Mouse (Mus musculus) CH12.LX (cell line): ENCODE results near the gene Atp5g1. TPM values are rescaled to one million over a fixed set of nuclear protein-coding genes. Genes with fewer than 3 reads are reported as not detected.

Experiments used
- DNase-seq: peaks from one replicate; pipeline ENCODE4 v3.0.0-alpha.2; 2013; ENCODE audit errors: extremely low read depth
- H3K27ac ChIP-seq: 2 replicates; pipeline ENCODE4 v1.5.1; 2012; ENCODE audit warnings: low read depth, mild to moderate bottlenecking, control low read depth, moderate library complexity; ENCODE audit not compliant: insufficient read depth
- H3K27me3 ChIP-seq: replicated peaks from 2 replicates; pipeline ENCODE3; 2012; ENCODE audit warnings: inconsistent platforms
- H3K36me3 ChIP-seq, 2 experiments: replicated peaks in 1 of 2; 2 replicates each; pipeline versions ENCODE3 to v1.6.1; 2012; ENCODE audit warnings: inconsistent platforms in 1 of 2, low read length in 1 of 2, mild to moderate bottlenecking in 1 of 2, mixed read lengths in 1 of 2, moderate library complexity in 1 of 2; ENCODE audit not compliant: control insufficient read depth in 1 of 2, insufficient read depth in 1 of 2
- H3K4me1 ChIP-seq, 2 experiments: 2 replicates each; pipeline ENCODE4 v1.6.1; 2012; ENCODE audit warnings: inconsistent platforms in 1 of 2, moderate library complexity in 1 of 2; ENCODE audit not compliant: insufficient read depth in 2 of 2, control insufficient read depth in 1 of 2
- H3K4me2 ChIP-seq: 2 replicates; pipeline ENCODE4 v1.6.1; 2012; ENCODE audit warnings: low read depth, mild to moderate bottlenecking, control low read depth; ENCODE audit not compliant: poor library complexity, insufficient read depth, severe bottlenecking
- H3K4me3 ChIP-seq, 3 experiments: fragments of 150-350 bp in 1 of 3; sonication (generic) in 1 of 3; replicated peaks in 1 of 3; 2 replicates each; pipeline versions ENCODE3 to v1.5.1; 2011 to 2012; ENCODE audit warnings: low read depth in 2 of 3, low read length in 2 of 3, mild to moderate bottlenecking in 2 of 3, moderate library complexity in 2 of 3, control low read depth in 1 of 3, improper control_type of control experiment in 1 of 3, inconsistent platforms in 1 of 3, mixed read lengths in 1 of 3; ENCODE audit not compliant: poor library complexity in 1 of 3
- H3K79me2 ChIP-seq: replicated peaks from 2 replicates; pipeline ENCODE4 v1.6.1; 2012; ENCODE audit warnings: mild to moderate bottlenecking, moderate library complexity; ENCODE audit not compliant: control insufficient read depth, poor library complexity, insufficient read depth, severe bottlenecking; ENCODE audit errors: extremely low read depth
- H3K9ac ChIP-seq: 2 replicates; pipeline ENCODE4 v1.6.1; 2012; ENCODE audit warnings: low read depth, mild to moderate bottlenecking, control low read depth, moderate library complexity; ENCODE audit not compliant: insufficient read depth
- H3K9me3 ChIP-seq: replicated peaks from 2 replicates; pipeline ENCODE3; 2012; ENCODE audit warnings: low read length, inconsistent platforms, mixed read lengths
- BHLHE40 ChIP-seq: IDR thresholded peaks from 2 replicates; pipeline ENCODE4 v1.6.1; 2011; ENCODE audit warnings: mild to moderate bottlenecking, low read depth, low read length, improper control_type of control experiment
- CTCF ChIP-seq, 2 experiments: IDR thresholded peaks in 1 of 2; conservative IDR thresholded peaks in 1 of 2; 2 replicates each; pipeline ENCODE4 v1.5.1; 2011 to 2012; ENCODE audit warnings: low read depth in 2 of 2, low read length in 2 of 2, improper control_type of control experiment in 1 of 2, inconsistent platforms in 1 of 2, mild to moderate bottlenecking in 1 of 2, moderate library complexity in 1 of 2
- E2F4 ChIP-seq: IDR thresholded peaks from 2 replicates; pipeline ENCODE4 v1.6.1; 2011; ENCODE audit warnings: low read depth, low read length, improper control_type of control experiment; ENCODE audit not compliant: insufficient replicate concordance
- EP300 ChIP-seq: IDR thresholded peaks from 2 replicates; pipeline ENCODE4 v1.6.1; 2011; ENCODE audit warnings: low read length, improper control_type of control experiment
- ETS1 ChIP-seq: conservative IDR thresholded peaks from 2 replicates; pipeline ENCODE4 v1.6.1; 2012; ENCODE audit warnings: low read depth, mild to moderate bottlenecking, inconsistent platforms, low read length, improper control_type of control experiment, moderate library complexity
- GABPA ChIP-seq: IDR thresholded peaks from 2 replicates; pipeline ENCODE4 v1.6.1; 2012; ENCODE audit warnings: low read depth, low read length, improper control_type of control experiment, inconsistent platforms; ENCODE audit not compliant: insufficient replicate concordance
- JUND ChIP-seq: conservative IDR thresholded peaks from 2 replicates; pipeline ENCODE4 v1.6.1; 2011; ENCODE audit warnings: low read depth, low read length, improper control_type of control experiment
- KAT2A ChIP-seq: IDR thresholded peaks from 2 replicates; pipeline ENCODE4 v1.6.1; 2012; ENCODE audit warnings: low read length, improper control_type of control experiment, inconsistent platforms; ENCODE audit not compliant: insufficient replicate concordance
- MAX ChIP-seq: IDR thresholded peaks from 2 replicates; pipeline ENCODE4 v1.6.1; 2011; ENCODE audit warnings: low read length, improper control_type of control experiment
- MAZ ChIP-seq: IDR thresholded peaks from 2 replicates; pipeline ENCODE4 v1.6.1; 2012; ENCODE audit warnings: low read depth, mild to moderate bottlenecking, inconsistent platforms, low read length, improper control_type of control experiment, moderate library complexity
- MXI1 ChIP-seq: IDR thresholded peaks from 2 replicates; pipeline ENCODE4 v1.6.1; 2011; ENCODE audit warnings: mild to moderate bottlenecking, low read depth, low read length, improper control_type of control experiment
- PAX5 ChIP-seq: IDR thresholded peaks from 2 replicates; pipeline ENCODE4 v1.6.1; 2012; ENCODE audit warnings: low read length, inconsistent platforms, mixed read lengths
- POLR2A ChIP-seq: IDR thresholded peaks from 2 replicates; pipeline ENCODE4 v1.6.1; 2011; ENCODE audit warnings: low read depth, mild to moderate bottlenecking, improper control_type of control experiment, low read length
- RAD21 ChIP-seq: IDR thresholded peaks from 2 replicates; pipeline ENCODE4 v1.6.1; 2011; ENCODE audit warnings: low read depth, mild to moderate bottlenecking, low read length, improper control_type of control experiment, moderate library complexity
- SIN3A ChIP-seq: IDR thresholded peaks from 2 replicates; pipeline ENCODE4 v1.6.1; 2012; ENCODE audit warnings: low read length, improper control_type of control experiment, inconsistent platforms
- SMC3 ChIP-seq: IDR thresholded peaks from 2 replicates; pipeline ENCODE4 v1.6.1; 2011; ENCODE audit warnings: low read depth, low read length, improper control_type of control experiment
- USF1 ChIP-seq: IDR thresholded peaks from 2 replicates; pipeline ENCODE4 v1.6.1; 2014; ENCODE audit warnings: low read depth, mild to moderate bottlenecking, inconsistent platforms, low read length, improper control_type of control experiment
- USF2 ChIP-seq: conservative IDR thresholded peaks from 2 replicates; pipeline ENCODE4 v1.6.1; 2011; ENCODE audit warnings: low read depth, low read length, improper control_type of control experiment
- ZC3H11A ChIP-seq: IDR thresholded peaks from 2 replicates; pipeline ENCODE4 v1.6.1; 2012; ENCODE audit warnings: low read depth, mild to moderate bottlenecking, inconsistent platforms, low read length, improper control_type of control experiment
- ZKSCAN1 ChIP-seq: IDR thresholded peaks from 2 replicates; pipeline ENCODE4 v1.6.1; 2012; ENCODE audit warnings: low read depth, inconsistent platforms, low read length, improper control_type of control experiment, borderline replicate concordance
- dilution Hi-C: fragments of 300-500 bp; cut with MboI; formaldehyde crosslinking; loops from 2 replicates; pipeline ENCODE4 v1.14.3; 2020; ENCODE audit warnings: low sequenced_read_pairs; ENCODE audit not compliant: extremely low pct_unique_long_range_greater_than_20kb, extremely low pct_ligation_motif_present
- in situ Hi-C: fragments of 300-500 bp; cut with MboI; formaldehyde crosslinking; loops from 3 replicates; pipeline ENCODE4 v1.14.3; 2019; ENCODE audit warnings: low sequenced_read_pairs, low pct_ligation_motif_present, low pct_unique_long_range_greater_than_20kb, mixed read lengths
- polyA plus RNA-seq: library from polyadenylated mRNA; unstranded; fragments of >175 nt; gene quantifications from 2 replicates; pipeline ENCODE4 v1.2.1, GENCODE M21; 2012; ENCODE audit warnings: low read depth; ENCODE audit not compliant: insufficient read length
- total RNA-seq, 2 experiments: library from RNA; depleted of rRNA; stranded (reverse); fragments of 300-350 nt in 1 of 2; fragments of >200 nt in 1 of 2; gene quantifications; 2 replicates each; pipeline ENCODE4 v1.2.3; 2012 to 2014

Gene Atp5g1
- total and polyA plus RNA-seq, 3 experiments: 778 to 969 (median 851) TPM

- H3K4me2 ChIP-seq: no peak overlapping the region
- H3K36me3 ChIP-seq: peaks cover 0 to 1% of the 10 kb centered on the region in 2 experiments
- no peaks in the 10 kb centered on the region for H3K79me2 ChIP-seq
- in situ Hi-C loops (no loop called here), dilution Hi-C loops (no loop called here)
- H3K4me3 ChIP-seq: no peak overlapping the region
- H3K27ac ChIP-seq: no peak overlapping the region
- no peak overlapping the region for H3K9ac ChIP-seq
- no peaks in the 10 kb centered on the region for H3K9me3 ChIP-seq
- DNase-seq: no peak
- peaks cover 4 to 7% of the 10 kb centered on the region in 2 experiments; a peak in 3 of 4 replicates for H3K4me1 ChIP-seq
- H3K27me3 ChIP-seq: peaks cover 6% of the 10 kb centered on the region
- TF ChIP-seq USF1 (no peak), USF2 (no peak), CTCF (conservative IDR thresholded peaks at IDR 0.05 in 1 of 2, IDR thresholded peaks at IDR 0.05 in 1 of 2; ENCODE audit: low read depth in 2 of 2, low read length in 2 of 2) (no peak), POLR2A (no peak), KAT2A (no peak), SIN3A (no peak), EP300 (no peak), ZC3H11A (no peak), JUND (no peak), E2F4 (no peak)
These were observed 47.3 kb downstream of the Atp5g1 start for GRCm38 (mm10) chr11:96028130-96028529.

DNA sequence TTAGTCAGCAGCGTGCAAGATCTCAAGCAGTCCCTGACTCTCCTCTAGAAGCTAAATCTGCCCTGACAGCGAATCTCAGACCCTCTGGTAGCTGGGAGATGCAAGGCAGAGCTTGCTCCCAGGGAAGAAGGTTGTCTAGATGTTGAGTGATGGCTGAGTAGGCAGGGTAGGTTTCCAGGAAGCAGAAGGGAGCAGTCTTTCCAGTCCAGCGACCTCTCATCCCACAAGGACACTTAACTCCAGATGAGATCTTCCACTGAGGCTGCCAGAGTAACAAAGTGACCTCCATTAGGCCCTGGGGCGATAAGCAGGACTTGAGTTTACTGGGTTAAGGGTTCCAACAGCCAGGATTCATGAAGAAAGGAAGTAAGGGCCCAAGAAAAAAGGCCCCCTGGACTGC, 54.8 kb downstream of the Atp5g1 start:
- no peak overlapping the region for H3K4me2 ChIP-seq
- no peaks in the 10 kb centered on the region for H3K36me3 ChIP-seq
- dilution Hi-C loops (no loop called here), in situ Hi-C loops (no loop called here)
- H3K9ac ChIP-seq: no peak overlapping the region
- TF ChIP-seq SMC3 (no peak), USF1 (no peak), USF2 (no peak), MAX (no peak), ZC3H11A (no peak), EP300 (no peak), ZKSCAN1 (no peak), ETS1 (no peak), BHLHE40 (no peak), MXI1 (no peak), RAD21 (no peak), MAZ (no peak), PAX5 (no peak), GABPA (no peak), POLR2A (no peak)
- DNase-seq: no peak
- H3K4me3 ChIP-seq: no peak overlapping the region
- peaks cover 0 to 4% of the 10 kb centered on the region in 2 experiments; a peak in 1 of 4 replicates for H3K4me1 ChIP-seq
- H3K79me2 ChIP-seq: no peaks in the 10 kb centered on the region
- H3K9me3 ChIP-seq: no peaks in the 10 kb centered on the region
- H3K27me3 ChIP-seq: peaks cover 44% of the 10 kb centered on the region
- no peak overlapping the region for H3K27ac ChIP-seq

Other genes starting within 250 kb of the Atp5g1 start
- 133 and 143 TPM in 2 replicates for gene Gngt2, start 238.5 kb downstream of the Atp5g1 start, total RNA-seq (2012; rRNA removed)
- gene Gngt2, start 238.5 kb downstream of the Atp5g1 start, total RNA-seq (2014; rRNA removed): 157 and 162 TPM in 2 replicates
- gene Gngt2, start 238.5 kb downstream of the Atp5g1 start, polyA plus RNA-seq: 136 and 140 TPM in 2 replicates
- 31.4 and 33.5 TPM in 2 replicates for gene Abi3, start 233.2 kb downstream of the Atp5g1 start, total RNA-seq (2012; rRNA removed)
- 24.4 and 25.9 TPM in 2 replicates for gene Abi3, start 233.2 kb downstream of the Atp5g1 start, total RNA-seq (2014; rRNA removed)
- gene Abi3, start 233.2 kb downstream of the Atp5g1 start, polyA plus RNA-seq: 54.9 and 74.5 TPM in 2 replicates
- 0.25 and 0.34 TPM in 2 replicates for gene B4galnt2, start 160.8 kb downstream of the Atp5g1 start, total RNA-seq (2012; rRNA removed)
- 0.42 and 0.53 TPM in 2 replicates for gene B4galnt2, start 160.8 kb downstream of the Atp5g1 start, total RNA-seq (2014; rRNA removed)
- 1.9 and 2.0 TPM in 2 replicates for gene B4galnt2, start 160.8 kb downstream of the Atp5g1 start, polyA plus RNA-seq
- under 0.01 TPM in 1 of 2 replicates, not detected in the other for gene Igf2bp1, start 69.7 kb downstream of the Atp5g1 start, total RNA-seq (2012; rRNA removed)
- gene Igf2bp1, start 69.7 kb downstream of the Atp5g1 start, total RNA-seq (2014; rRNA removed): not detected in 2 replicates
- gene Igf2bp1, start 69.7 kb downstream of the Atp5g1 start, polyA plus RNA-seq: not detected in 2 replicates
- not detected in 2 replicates for gene Gip, start 51.1 kb downstream of the Atp5g1 start, total RNA-seq (2012; rRNA removed)
- not detected in 2 replicates for gene Gip, start 51.1 kb downstream of the Atp5g1 start, total RNA-seq (2014; rRNA removed)
- not detected in 2 replicates for gene Gip, start 51.1 kb downstream of the Atp5g1 start, polyA plus RNA-seq
- 113 and 133 TPM in 2 replicates for gene Snf8, start 40.8 kb downstream of the Atp5g1 start, total RNA-seq (2012; rRNA removed)
- 66.9 and 70.8 TPM in 2 replicates for gene Snf8, start 40.8 kb downstream of the Atp5g1 start, total RNA-seq (2014; rRNA removed)
- gene Snf8, start 40.8 kb downstream of the Atp5g1 start, polyA plus RNA-seq: 199 and 208 TPM in 2 replicates
- gene Ube2z, start 10.3 kb downstream of the Atp5g1 start, total RNA-seq (2012; rRNA removed): 51.3 and 60.4 TPM in 2 replicates
- 62.1 and 64.2 TPM in 2 replicates for gene Ube2z, start 10.3 kb downstream of the Atp5g1 start, total RNA-seq (2014; rRNA removed)
- 66.0 and 67.8 TPM in 2 replicates for gene Ube2z, start 10.3 kb downstream of the Atp5g1 start, polyA plus RNA-seq
- gene Calcoco2, start 36.3 kb upstream of the Atp5g1 start, total RNA-seq (2012; rRNA removed): not detected in 2 replicates
- not detected in 2 replicates for gene Calcoco2, start 36.3 kb upstream of the Atp5g1 start, total RNA-seq (2014; rRNA removed)
- not detected in 2 replicates for gene Calcoco2, start 36.3 kb upstream of the Atp5g1 start, polyA plus RNA-seq
- gene Ttll6, start 58.1 kb upstream of the Atp5g1 start, total RNA-seq (2012; rRNA removed): not detected in 2 replicates
- gene Ttll6, start 58.1 kb upstream of the Atp5g1 start, total RNA-seq (2014; rRNA removed): not detected in 2 replicates
- 0.09 TPM in 1 of 2 replicates, not detected in the other for gene Ttll6, start 58.1 kb upstream of the Atp5g1 start, polyA plus RNA-seq
- gene Hoxb13, start 118.6 kb upstream of the Atp5g1 start, total RNA-seq (2012; rRNA removed): 0.08 TPM in 2 replicates
- not detected in 2 replicates for gene Hoxb13, start 118.6 kb upstream of the Atp5g1 start, total RNA-seq (2014; rRNA removed)
- 0.15 TPM in 1 of 2 replicates, not detected in the other for gene Hoxb13, start 118.6 kb upstream of the Atp5g1 start, polyA plus RNA-seq
- gene Hoxb9, start 195.8 kb upstream of the Atp5g1 start, total RNA-seq (2012; rRNA removed): not detected in 2 replicates
- not detected in 2 replicates for gene Hoxb9, start 195.8 kb upstream of the Atp5g1 start, total RNA-seq (2014; rRNA removed)
- gene Hoxb9, start 195.8 kb upstream of the Atp5g1 start, polyA plus RNA-seq: not detected in 2 replicates
- gene Hoxb8, start 206.2 kb upstream of the Atp5g1 start, total RNA-seq (2012; rRNA removed): not detected in 2 replicates
- not detected in 2 replicates for gene Hoxb8, start 206.2 kb upstream of the Atp5g1 start, total RNA-seq (2014; rRNA removed)
- not detected in 2 replicates for gene Hoxb8, start 206.2 kb upstream of the Atp5g1 start, polyA plus RNA-seq
- not detected in 2 replicates for gene Hoxb7, start 211.0 kb upstream of the Atp5g1 start, total RNA-seq (2012; rRNA removed)
- gene Hoxb7, start 211.0 kb upstream of the Atp5g1 start, total RNA-seq (2014; rRNA removed): not detected in 2 replicates
- gene Hoxb7, start 211.0 kb upstream of the Atp5g1 start, polyA plus RNA-seq: not detected in 2 replicates
- 0.34 and 1.1 TPM in 2 replicates for gene Hoxb6, start 216.8 kb upstream of the Atp5g1 start, total RNA-seq (2012; rRNA removed)
- gene Hoxb6, start 216.8 kb upstream of the Atp5g1 start, total RNA-seq (2014; rRNA removed): 0.12 TPM in 1 of 2 replicates, not detected in the other
- 0.31 and 0.53 TPM in 2 replicates for gene Hoxb6, start 216.8 kb upstream of the Atp5g1 start, polyA plus RNA-seq
- 0.04 and 0.08 TPM in 2 replicates for gene Hoxb5, start 227.7 kb upstream of the Atp5g1 start, total RNA-seq (2012; rRNA removed)
- not detected in 2 replicates for gene Hoxb5, start 227.7 kb upstream of the Atp5g1 start, total RNA-seq (2014; rRNA removed)
- 0.13 TPM in 1 of 2 replicates, not detected in the other for gene Hoxb5, start 227.7 kb upstream of the Atp5g1 start, polyA plus RNA-seq
- 2.9 and 3.3 TPM in 2 replicates for gene Hoxb4, start 242.6 kb upstream of the Atp5g1 start, total RNA-seq (2012; rRNA removed)
- 2.5 and 2.7 TPM in 2 replicates for gene Hoxb4, start 242.6 kb upstream of the Atp5g1 start, total RNA-seq (2014; rRNA removed)
- gene Hoxb4, start 242.6 kb upstream of the Atp5g1 start, polyA plus RNA-seq: 5.5 and 5.6 TPM in 2 replicates
- 0.08 and 0.21 TPM in 2 replicates for gene Hoxb3, start 247.7 kb upstream of the Atp5g1 start, total RNA-seq (2012; rRNA removed)
- gene Hoxb3, start 247.7 kb upstream of the Atp5g1 start, total RNA-seq (2014; rRNA removed): 0.07 TPM in 1 of 2 replicates, not detected in the other
- gene Hoxb3, start 247.7 kb upstream of the Atp5g1 start, polyA plus RNA-seq: 0.29 and 0.59 TPM in 2 replicates